Mouse (Mus musculus) activated CD4-positive, CD25-positive, alpha-beta regulatory T cell, adult 4 months (primary cell): ENCODE data around the gene Lgr4. TPM values are rescaled to one million over a fixed set of nuclear protein-coding genes. Genes with fewer than 3 reads are reported as not detected.

ENCODE experiments used
- ATAC-seq: one replicate; pipeline ENCODE4 v1.8.0; 2017
- polyA plus RNA-seq, 2 experiments: library from polyadenylated mRNA; unstranded; fragments of 100-300 nt; shearing (Covaris generic); gene quantifications; one replicate each; pipeline ENCODE4 v1.2.1; 2017

The Lgr4 gene
- polyA plus RNA-seq, 2 experiments from 2014 or later = 0.42 TPM; not detected in 1

- no peak for ATAC-seq
Measured at GRCm38 (mm10) chr2:109953048-109953717, 35.7 kb downstream of the Lgr4 start.

GRCm38 (mm10) chr2:109953893-109954292 is 36.4 kb downstream of the Lgr4 start:
- no peak for ATAC-seq

DNA sequence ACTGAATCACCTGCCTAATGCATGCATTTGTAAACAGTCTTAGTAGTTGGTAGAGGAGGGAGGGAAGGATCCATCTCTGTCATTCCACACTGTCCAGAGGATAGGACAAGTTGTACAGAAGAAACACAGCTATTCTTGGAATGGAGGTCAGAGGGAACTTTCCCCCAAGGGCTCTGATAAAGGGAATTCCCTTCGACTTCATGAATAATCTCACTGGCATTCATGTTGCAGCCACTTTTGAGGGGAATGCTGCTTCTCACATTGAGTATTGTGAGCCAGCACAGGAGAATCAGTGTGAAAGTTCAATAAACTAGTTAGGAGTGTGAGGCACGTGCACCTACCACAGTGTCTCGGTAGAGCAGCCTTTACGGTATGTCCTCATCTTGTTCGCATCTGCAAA is 37.6 kb downstream of the Lgr4 start:
- ATAC-seq = no peak

- ATAC-seq = no peak
Measured at GRCm38 (mm10) chr2:109955910-109956309, 38.5 kb downstream of the Lgr4 start.

- ATAC-seq = no peak
Measured at GRCm38 (mm10) chr2:109956785-109957184, 39.3 kb downstream of the Lgr4 start.

DNA sequence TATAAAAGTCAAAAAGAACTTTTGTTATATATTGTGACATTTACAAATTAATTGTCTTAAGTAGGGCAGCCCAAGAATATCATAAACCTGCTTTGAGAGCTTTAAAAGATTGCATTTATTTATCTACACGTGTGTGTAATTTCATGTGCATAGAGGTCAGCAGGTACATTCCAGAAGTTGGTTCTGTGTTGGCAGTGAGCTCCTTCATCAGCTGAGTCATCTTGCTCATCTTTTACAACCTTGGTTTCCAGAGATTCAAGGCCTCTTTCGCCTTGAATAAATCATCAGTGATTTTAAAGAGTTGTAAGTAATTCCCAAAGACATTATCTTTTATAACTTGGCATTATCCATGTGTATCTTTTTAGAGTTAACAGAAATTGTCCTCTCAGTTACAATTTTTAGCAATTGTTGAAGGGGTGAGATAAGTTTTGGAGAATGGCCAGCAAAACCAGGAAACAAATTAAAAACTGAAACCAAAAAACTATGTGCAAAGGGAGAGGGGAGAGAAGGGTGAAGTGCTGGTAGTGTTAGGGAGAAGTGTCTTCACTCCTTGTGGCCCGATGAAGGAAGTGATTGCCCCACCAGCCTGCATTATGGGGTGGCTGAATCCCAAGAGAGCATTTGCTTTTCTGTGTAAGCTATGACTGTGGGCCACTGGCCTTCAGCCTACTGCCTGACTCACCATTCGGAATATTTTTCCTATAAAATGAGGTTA is 41.4 kb downstream of the Lgr4 start:
- no peak for ATAC-seq

DNA sequence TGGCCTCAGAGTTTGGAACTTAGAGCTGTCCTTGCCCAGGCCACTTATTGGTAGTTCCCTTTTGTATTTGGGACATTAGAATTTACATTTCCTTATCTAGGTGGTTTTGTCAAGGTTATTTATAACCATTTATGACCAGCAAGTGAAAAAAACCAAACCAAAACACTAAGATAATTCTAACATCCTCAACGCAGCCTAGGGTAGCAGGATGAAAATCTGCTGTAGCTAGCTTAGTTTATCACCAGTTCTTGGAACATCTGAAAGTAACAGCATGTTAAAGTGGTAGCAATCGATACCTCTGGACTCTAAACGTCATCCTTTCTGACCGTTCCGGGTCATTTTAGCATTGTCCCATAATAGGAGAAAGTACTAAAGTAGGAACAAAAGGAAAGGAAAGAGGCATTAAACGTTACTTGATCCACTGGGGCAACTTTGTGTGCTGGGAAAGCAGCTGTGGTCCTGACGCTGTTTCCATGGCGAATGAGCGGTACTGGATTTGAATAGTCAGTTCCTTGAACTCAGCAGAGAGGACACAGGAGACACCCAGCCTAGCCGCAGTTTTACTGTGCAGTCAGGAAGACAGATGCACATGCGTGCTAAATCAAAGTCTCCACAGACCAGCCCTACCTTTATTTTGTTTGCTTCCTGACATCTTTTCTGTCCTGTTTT is 42.1 kb downstream of the Lgr4 start:
- no peak for ATAC-seq

DNA sequence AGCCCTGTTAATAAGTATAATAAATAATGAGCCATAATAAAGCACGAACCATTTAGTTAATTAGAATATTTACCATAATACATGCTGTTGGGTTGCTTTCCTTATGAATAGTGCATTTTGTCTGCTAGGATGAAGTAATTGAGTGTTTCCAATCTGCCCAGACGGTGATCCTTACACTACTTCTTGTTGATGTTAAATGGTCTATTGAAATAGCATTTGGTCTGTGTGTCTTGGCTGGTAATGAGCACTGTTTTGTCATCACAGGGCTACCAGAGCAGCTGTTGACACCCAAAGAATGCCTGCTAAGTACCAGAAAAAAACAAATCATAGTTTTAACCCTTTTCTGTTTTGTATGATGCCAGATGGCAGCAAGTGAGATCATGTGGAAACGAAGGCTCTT is 42.8 kb downstream of the Lgr4 start:
- ATAC-seq = no peak

- ATAC-seq = no peak
Measured at GRCm38 (mm10) chr2:109961174-109961573, 43.7 kb downstream of the Lgr4 start.

DNA sequence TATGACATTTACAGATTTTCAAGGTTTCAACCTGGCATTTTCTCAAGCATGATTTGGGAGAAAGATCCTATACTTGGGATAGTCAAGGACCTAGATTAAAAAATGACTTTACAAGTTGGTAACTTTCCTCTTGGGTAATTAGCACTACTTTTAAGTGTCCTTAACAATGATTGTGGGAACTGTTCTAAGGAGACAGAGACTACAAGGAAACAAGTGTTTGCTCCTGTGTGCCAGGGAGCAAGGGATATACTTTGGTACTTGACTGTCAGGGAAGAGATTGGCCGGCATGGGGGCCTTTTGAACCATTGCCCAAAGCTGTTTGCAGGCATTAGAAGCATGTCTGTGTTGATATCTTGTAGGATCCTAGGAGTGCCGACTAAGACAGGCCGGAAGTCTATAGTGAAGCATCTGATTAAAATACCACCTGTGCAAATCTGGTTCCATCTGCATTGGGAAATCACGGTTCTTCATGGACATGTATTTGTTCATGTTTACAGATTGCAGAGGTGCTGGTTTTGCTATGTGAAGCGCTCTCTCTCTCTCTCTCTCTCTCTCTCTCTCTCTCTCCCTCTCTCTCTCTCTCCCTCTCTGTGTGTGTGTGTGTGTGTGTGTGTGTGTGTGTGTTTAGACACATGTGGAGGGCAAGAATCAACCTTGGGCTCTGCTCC is 46.3 kb downstream of the Lgr4 start:
- no peak for ATAC-seq

DNA sequence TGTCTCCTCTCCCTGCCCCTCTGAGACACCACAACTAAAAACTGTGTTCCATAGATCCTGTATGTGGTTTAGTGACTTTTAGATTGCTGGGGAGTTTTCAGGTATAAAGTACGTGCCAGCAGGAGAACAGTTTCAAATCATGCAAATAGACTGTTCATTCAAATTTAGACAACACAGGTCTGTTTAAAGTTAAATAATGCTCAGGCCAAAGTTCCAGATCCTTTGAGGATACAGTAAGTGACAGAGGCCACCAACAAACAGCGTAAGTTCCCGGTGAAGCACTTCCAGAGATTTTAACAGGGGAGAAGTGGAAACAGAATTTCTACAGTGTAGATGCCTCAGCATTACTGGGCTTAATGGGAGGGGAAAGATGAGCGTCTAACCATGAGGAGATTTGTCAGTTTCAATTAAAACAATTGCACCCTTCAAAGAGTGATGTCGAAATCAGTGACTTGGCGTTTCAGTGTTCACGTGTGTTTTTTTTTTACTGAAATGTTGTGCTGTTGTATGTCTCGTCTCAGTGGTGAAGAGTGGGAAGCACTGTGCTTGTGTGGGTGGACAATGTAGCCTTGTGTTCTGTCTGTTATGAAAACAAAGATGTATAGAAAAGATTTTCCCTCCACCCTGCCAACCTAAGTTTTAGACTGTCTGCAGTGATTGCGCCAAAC is 48.4 kb downstream of the Lgr4 start:
- no peak for ATAC-seq

GRCm38 (mm10) chr2:109966863-109967262 is 49.4 kb downstream of the Lgr4 start:
- no peak for ATAC-seq

DNA sequence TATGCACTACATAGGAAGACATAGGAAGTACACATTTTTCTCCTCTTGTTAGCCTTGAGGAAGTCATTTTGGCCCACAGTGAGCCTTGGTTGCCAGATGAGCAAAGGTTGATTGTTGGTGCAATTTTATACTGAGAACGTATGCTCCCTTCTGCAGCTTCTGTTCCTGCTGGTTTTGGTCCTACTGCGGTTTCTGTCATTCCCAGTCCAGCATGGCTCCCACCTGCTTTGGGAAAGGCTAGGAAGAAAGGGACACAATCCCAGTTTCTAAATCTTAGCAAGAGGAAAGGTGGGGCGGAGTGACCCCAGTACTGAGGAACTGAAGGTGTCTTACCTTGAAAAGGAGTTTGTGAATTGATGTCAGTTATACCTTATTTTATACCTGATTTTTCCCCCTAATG is 51.9 kb downstream of the Lgr4 start:
- no peak for ATAC-seq

GRCm38 (mm10) chr2:109969926-109970532 is 52.6 kb downstream of the Lgr4 start:
- ATAC-seq = no peak

- ATAC-seq = no peak
Measured at GRCm38 (mm10) chr2:109970744-109971410, 53.4 kb downstream of the Lgr4 start.

DNA sequence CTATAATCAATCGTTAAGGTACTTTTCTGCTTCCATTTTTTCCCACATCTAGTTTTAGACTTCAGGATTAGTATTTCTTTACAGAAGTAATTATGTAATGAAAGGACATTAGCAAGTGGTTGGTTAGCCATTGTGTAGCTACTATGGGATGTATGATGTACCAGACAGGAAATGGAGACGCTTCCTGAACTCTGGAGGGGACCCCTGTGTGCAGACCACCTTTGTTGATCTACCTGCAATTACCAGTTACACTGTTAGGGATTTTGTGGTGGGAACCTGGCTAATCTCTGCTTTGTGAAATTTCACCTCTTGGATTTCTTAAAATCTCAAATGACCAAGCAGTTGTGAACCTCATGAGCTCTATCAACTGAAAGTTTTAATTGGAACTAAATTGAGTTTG is 54.9 kb downstream of the Lgr4 start:
- ATAC-seq = no peak

- ATAC-seq = no peak
Measured at GRCm38 (mm10) chr2:109972922-109973321, 55.5 kb downstream of the Lgr4 start.

DNA sequence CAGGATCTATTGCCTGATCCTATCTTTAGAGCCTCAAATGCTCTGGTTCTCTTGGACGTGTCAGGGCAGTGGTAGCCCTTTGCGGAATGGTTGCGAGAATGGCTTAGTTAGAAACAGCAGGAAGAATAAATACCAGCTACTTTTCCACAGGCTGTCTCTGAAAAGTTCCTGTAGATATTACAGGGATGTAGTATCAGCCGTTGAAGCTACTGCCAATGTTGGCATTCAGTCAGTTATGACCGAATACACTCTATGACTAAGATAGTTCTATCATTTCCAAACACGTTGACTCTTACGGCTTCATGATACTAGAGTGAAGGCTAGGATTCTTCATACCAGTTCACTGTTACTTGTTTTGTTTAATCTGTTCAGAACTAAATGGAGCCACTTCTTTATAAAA is 57.4 kb downstream of the Lgr4 start:
- no peak for ATAC-seq

DNA sequence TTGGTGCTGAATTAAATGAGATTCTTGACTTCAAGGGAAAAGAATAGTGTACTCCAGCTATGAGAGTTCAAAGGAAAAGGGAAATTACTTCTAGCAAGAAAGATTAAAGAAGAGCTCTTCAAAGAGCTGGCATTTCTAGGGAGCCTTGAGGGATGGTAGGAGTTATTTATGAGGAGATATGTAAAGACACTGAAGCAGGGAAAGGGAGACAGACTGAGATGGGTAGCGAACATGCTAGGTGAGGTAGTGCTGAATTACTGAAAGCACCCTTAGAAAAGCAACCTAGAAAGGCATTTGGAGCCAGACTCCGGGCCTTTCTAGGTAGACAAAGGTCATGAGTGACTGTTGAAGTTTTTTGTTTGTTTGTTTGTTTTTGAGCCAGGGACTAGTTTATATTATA is 58.7 kb downstream of the Lgr4 start:
- ATAC-seq = no peak

DNA sequence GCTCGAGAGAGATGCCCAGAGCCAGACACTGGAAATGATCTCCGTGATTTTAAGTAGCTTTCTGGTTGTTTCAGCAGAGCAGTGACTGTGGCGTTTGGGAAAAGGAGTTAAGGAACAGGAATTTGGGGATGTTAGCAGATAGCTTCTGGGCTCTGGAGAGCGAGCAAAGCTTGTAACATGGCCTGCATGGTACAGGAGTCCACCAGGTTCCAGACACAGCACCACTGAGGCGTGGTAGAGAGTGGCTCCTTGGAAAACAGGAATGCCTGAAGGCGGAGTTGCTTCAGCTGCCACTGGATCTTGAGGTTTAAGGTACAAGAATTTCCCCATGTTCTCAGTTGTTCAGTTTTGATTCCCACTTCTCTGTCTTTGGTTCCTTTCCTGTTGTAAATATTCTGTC is 59.9 kb downstream of the Lgr4 start:
- no peak for ATAC-seq

DNA sequence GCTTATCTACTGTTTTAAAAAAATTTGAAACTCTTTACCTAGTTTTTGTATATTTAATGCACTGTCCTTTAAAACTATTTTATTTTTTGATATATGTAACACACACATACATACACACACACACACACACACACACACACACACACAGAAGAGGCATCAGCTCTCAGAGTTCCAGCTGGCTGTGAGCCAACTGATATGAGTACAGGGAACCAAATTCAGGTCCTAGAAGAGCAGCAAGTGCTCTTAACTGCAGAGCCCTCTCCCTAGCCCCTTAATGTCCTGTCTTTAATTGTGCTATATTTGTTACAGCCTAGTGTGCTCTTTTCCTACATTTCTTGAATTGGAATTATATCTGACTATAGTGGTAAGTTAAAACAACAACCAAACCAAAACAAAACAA is 61.8 kb downstream of the Lgr4 start:
- ATAC-seq = no peak

DNA sequence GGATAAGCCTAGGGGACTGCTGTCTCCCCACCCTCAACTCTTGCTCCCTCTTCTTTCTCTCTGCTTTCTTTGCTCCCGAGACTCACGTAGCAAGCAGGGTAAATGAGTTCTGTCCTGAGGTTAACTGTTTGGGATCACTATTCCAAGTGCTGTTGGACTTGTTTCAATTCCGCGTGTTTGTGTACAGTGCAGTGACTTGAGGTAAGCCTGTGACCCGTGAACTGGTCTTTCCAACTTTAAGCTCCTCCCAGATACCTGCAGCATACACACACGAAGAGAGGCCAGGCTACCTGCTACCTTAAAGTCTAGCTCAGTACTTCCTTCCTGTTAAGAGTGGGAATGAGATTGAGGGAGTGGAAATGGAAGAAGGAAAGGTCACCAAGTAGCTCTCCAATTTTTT is 66.0 kb downstream of the Lgr4 start:
- no peak for ATAC-seq
